Mouse (Mus musculus): ENCODE results near the gene Ear6.
"Not testable (repeated sequence)": the region's sequence is repeated elsewhere in the genome, so short reads cannot be mapped to it uniquely, and the experiment has no call there.

Ear6 gene

DNA sequence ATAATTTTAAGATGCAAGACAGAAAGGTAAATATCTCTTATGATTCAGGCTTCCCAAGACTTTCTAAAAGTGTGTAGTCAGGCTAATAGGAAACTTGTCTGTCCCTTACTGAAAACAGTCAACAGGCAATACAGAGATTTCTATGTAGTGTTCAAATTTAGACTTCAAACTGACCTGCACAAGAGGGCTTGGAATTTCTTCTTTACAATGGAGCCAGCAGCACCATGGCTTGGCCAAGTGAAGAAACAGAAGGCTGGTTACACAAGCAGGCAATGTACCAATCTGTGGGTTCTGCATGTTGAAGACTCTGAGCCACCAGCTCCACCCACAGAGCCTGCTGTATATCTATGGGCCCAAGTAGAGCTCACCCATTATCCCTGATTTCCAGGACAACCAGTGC lies at the start of gene Ear6:
TSS of gene Ear6 (plus strand) at position 301 of the 400 bp plus-strand sequence.
- no peak for DNase-seq (ENCODE audit: low spot score in 2 of 2)

DNA sequence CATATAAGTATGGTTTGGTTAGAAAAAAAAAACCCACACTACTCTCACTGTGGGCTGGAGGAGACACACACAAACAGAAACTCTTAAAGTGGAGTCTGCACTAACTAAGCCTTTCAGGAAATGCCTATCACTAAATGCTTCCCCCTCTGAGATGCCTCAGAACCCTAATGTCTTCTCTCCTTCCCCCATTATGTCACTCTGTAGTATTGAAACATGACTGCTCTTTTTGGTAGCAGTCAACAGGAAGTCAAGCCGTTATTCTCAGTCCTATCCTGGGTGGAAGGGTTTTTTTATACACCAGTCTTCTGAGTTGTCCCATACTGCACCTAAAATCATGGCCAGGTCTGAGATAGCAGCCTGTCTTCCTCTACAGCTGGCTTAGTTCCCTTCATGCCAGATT lies 26.9 kb upstream of the Ear6 start:
- DNase-seq (ENCODE audit: low spot score in 2 of 2), result no peak

- peak in 1 of 2 experiments; percentile 13 for DNase-seq (ENCODE audit: low spot score in 2 of 2)
These were observed 25.7 kb upstream of the Ear6 start for GRCm38 (mm10) chr14:51827842-51828241.

DNA sequence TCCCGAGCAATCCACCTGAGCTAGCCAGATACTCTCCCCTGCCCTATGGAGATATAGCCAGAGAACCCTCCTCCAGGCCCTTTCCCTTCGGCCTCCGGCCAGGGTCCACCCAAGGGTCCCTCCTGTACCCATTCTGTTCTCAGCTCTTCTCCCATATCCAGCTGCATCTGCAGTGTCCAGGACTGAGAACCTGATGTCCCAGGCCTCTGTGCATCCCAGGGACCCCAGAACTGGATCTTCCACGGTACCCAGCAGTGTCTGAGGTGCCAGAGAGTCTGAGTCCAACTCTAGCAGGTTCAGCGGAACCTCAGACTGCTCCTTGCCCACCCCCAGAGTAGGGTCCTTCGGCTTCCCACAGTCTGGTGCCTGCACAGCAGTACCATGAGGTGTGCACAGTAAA lies 24.3 kb upstream of the Ear6 start:
- DNase-seq (ENCODE audit: low spot score in 2 of 2), result no peak

DNA sequence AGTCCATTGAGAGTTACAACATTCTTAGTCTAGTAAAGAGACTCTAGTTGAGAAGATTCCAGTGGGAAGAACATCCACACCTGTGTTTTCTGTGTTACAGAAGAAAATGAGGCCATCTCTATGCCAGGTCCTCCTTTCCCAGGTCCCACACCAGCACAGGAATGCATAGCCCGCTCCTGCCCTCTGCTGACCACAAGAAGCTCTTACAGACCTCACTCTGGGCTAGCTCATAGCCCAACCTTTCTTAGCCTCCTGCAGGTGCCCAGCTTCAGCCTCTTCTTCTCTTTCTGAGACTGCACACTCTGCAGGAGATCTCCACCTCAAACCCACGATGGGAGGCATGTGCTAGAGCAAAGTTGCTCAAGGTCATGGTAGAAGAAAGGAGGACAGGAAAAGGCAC lies 15.0 kb upstream of the Ear6 start:
- not testable (repeated sequence) for DNase-seq (ENCODE audit: low spot score in 2 of 2)

DNA sequence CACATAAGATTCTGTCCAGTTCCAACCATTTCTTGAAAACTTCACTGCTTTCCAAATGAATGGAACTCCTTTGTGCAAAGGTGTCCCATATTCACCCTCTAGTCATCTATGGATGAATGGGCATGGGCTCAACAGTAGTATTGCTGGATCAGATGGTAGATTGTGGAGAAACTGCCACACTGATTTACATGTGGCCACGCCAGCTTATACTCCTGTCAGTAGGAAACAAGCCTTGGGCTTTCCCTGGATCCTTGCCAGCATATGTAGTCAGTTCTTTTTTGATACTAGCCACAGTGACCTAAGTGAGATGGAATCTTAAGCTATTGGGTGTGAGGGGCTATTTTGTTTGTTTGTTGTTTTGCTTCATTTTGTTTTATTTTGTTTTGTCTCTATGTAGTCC lies 11.2 kb upstream of the Ear6 start:
- no peak for DNase-seq (ENCODE audit: low spot score in 2 of 2)

DNA sequence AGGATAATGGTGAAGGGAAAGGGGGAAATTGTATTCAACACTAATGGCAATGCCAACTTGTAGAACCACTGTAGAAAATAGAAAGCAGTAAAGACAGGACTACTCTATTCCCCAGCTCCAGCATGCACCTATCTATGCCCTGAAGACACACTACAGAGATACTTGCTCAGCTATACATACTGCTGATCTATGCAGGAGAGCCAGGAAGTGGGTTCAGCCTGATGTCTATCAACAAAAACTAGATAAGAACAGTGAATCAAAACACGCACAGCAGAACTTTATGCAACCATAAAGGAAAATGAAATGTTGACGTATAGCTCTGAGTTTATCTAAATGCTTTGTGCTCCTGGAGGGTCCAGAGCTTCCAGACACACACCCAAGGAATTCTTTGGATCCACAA lies 10.7 kb upstream of the Ear6 start:
- DNase-seq (ENCODE audit: low spot score in 2 of 2), result no peak

- DNase-seq (ENCODE audit: low spot score in 2 of 2), result no peak
These were observed 9.6 kb upstream of the Ear6 start for GRCm38 (mm10) chr14:51843882-51844281.

DNA sequence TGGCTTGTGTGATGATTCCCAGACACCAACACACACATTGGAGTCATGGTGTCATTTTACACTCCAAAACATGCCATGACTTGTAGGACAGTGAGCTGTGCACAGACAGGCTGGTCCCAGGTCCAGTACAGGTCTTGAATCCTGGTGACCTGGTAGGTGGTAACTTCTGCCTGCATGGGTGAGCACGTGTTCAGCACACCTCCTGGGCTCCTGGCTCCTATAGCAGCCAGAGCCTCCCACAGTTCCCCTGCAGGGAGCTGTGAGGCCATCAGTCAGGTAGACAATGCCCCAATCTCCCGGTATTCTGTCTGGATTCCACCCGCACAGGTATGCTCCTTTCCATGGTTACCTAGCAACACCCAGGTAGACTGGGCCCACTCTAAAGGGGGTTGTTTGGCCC lies 6.9 kb upstream of the Ear6 start:
- DNase-seq (ENCODE audit: low spot score in 2 of 2), result no peak

DNA sequence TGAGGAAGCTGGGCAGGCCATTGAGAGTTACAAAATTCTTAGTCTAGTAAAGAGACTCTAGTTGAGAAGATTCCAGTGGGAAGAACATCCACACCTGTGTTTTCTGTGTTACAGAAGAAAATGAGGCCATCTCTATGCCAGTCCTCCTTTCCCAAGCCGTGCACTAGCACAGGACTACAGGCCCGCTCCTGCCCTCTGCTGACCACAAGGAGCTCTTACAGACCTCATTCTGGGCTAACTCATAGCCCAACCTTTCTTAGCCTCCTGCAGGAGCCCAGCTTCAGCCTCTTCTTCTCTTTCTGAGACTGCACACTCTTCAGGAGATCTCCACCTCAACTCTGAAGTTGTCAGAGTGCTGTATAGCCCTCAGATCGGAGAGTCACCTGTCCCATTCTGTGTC lies 2.5 kb upstream of the Ear6 start:
- not testable (repeated sequence) for DNase-seq (ENCODE audit: low spot score in 2 of 2)

- DNase-seq (ENCODE audit: low spot score in 2 of 2), result not testable (repeated sequence)
These were observed 1.8 kb downstream of the Ear6 start for GRCm38 (mm10) chr14:51855280-51855679.

- DNase-seq (ENCODE audit: low spot score in 2 of 2), result not testable (repeated sequence)
These were observed 10.1 kb downstream of the Ear6 start for GRCm38 (mm10) chr14:51863603-51864002.

DNA sequence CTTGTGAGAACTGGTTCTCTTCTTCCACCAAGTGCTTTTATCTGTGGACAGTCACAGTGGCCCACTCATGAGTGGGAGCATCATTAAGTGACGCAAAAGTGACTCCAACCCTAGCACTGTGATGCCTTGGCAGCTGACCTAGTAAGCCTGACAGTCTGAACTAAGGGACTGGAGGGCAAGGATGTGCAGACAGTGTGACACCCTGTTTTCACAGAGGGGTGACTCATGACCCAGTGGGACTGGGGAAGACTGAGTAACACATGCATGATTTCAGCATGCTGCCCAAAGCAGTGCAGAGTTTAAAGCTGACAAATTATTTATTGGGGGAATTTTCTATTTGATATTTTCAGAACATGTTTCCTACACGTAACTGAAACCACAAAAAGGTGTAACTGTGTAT lies 17.3 kb downstream of the Ear6 start:
- DNase-seq (ENCODE audit: low spot score in 2 of 2), result no peak

DNA sequence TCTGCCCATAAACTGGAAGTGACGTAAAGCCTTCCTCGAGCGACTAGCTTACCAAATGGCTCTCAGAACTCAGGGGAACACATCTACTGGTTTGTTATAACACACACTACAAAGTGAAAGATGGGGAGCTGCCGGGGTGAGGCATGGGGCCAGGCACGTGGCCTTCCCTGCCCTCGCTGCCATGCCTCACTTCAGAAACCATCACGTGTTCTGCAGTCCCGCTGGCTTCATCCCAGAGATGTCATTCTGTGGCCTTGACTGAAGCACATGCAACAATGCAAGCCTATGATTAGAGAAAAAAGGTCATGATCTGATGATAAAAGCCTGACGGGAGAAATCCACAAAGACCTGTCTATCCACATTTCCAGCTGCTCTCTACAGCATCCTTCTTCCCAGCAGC lies 18.2 kb downstream of the Ear6 start:
- no peak for DNase-seq (ENCODE audit: low spot score in 2 of 2)

- DNase-seq (ENCODE audit: low spot score in 2 of 2), result no peak
These were observed 24.0 kb downstream of the Ear6 start for GRCm38 (mm10) chr14:51877517-51877916.

GRCm38 (mm10) chr14:51883527-51884030 lies 30.1 kb downstream of the Ear6 start:
- DNase-seq (ENCODE audit: low spot score in 2 of 2), result peak; percentile 77 to 79

- DNase-seq (ENCODE audit: low spot score in 2 of 2), result no peak
These were observed 30.6 kb downstream of the Ear6 start for GRCm38 (mm10) chr14:51884031-51884544.

DNA sequence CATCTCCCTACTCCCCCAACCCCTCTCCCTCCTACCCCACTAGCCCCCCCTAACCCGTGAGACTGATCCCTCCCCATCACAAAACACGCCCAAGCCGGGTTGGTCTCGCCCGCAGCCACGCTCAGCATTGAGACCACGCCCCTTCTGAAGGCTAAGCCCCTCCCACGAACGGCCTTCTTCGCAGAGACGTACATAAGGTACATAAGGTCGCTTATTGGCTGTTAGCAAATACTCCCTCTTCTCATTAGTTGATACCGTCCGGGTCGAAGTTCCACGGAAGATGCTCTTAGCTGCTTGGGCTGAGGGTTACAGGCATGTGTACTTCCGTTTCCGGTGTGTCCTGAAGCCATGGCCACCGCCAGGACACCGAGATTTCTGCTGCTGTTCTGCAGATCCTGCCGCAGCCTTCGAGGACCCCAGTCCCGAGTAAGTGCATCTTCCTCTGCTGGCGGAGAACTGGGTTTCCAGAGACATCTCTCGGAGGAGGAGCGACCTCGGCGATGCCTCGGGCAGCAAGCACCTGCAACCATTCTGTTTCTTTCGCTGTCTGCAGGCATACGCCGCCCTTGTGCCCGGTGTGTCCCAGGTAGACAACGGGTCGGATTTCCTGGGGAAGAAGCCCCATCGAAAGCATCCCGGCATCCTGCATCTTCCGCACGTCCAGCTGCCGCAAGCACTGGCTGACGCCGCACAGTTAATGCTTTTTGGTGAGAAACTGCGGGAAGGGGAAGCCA lies 31.3 kb downstream of the Ear6 start, which contains the start of gene Mettl17:
TSS of gene Mettl17 (plus strand) at position 245 of the 734 bp plus-strand sequence.
- peak; percentile 93 to 94 for DNase-seq (ENCODE audit: low spot score in 2 of 2)

GRCm38 (mm10) chr14:51886051-51886450 lies 32.6 kb downstream of the Ear6 start:
- no peak for DNase-seq (ENCODE audit: low spot score in 2 of 2)

DNA sequence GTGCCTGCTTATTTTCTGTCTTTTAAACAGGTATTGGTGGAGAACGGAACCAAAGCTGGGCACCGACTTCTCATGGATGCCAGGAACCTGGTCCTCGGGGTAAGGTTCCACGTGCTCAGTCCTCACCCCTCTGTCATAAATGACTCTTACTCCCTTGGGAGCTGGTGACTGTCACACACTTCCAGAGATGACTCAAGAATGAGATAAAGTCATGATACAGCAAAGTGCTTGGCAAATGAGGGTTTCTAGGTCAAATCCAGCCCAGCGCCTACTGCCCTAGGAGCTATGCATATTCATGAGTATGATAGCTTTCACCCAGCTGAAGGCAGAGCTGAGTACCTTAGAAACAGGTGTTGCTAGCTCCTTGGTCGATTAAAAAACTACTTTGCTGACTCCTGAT lies 36.3 kb downstream of the Ear6 start:
- DNase-seq (ENCODE audit: low spot score in 2 of 2), result no peak

DNA sequence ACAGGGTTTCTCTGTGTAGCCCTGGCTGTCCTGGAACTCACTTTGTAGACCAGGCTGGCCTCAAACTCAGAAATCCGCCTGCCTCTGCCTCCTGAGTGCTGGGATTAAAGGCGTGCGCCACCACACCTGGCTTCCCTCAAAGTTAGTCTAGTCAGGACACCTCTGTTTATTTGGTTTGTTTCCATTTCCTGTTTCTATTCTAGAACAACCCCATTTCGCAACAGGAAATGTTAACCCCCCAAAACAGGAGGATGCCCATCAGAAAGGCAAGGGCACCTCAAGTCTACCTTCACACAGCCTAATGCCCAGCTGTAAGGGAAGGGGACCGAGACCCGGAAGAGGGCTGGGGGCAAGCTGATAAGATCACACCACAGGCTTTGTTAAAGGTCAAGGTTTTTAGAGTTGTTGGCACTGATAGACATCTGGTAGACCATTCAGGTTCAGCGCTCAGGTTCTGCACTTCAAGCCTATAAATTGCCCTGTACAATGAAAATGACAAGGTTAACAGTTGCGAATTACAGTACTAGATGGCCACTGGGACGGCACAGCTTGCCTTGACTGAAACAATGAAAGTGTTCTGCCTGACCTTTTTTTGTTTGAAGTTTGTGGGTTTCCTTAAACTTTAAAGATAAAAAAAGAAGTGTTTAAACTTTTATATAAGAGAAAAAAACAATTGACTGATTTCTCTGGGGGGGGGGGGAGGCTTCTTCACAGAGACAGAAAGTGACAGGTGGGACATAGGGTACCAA lies 38.9 kb downstream of the Ear6 start, which contains the start of gene Slc39a2:
TSS of gene Slc39a2 (plus strand) at position 699 of the 749 bp plus-strand sequence.
- DNase-seq (ENCODE audit: low spot score in 2 of 2), result no peak

DNA sequence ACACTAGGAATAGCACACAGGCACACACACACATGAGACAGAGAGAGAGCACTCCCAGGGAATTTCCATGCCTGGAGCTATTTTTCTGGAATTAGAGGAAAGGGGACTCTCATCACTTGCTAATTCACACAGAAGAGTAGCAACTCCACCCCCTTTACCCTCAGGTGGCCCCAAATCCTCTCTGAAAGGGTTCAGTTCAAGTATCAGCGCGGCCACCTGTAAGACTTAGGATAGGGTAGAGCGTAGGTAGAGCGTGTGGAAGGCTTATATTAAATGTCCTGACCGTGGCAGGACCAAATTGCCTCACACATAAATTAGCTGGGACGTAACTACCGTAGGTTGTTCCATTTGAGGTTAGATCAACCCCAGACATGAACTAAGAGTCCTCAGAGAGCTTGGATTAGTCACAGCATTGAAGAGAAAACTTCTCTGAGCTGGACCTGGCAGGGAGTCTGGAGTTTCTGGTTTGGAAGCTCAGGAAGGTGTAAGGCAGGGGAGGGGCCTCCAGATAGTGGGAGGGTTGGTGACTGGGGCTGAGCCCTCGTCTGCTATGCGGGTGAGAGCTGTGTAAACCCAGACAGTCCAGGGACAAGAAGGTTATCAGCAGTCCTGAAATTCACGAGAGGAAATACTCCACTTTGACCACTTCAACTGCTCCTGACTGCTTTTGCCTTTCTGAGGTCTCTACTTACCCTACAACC lies 39.7 kb downstream of the Ear6 start:
- no peak for DNase-seq (ENCODE audit: low spot score in 2 of 2)

Data from thymus, postnatal 10 days (tissue).